Mouse (Mus musculus) liver, embryonic 16.5 days (tissue): ENCODE results near the gene Phip. TPM values are rescaled to one million over a fixed set of nuclear protein-coding genes. Genes with fewer than 3 reads are reported as not detected.

Experiments used
- ATAC-seq: fragments of 200-750 bp; cut with Nextera tagmentation; 2 replicates; pipeline ENCODE4 v1.8.0; 2017; ENCODE audit warnings: low read depth, mild to moderate bottlenecking, moderate number of reproducible peaks, moderate library complexity
- H3K27ac ChIP-seq: fragments of 300-500 bp; sonication (generic); 2 replicates; pipeline ENCODE4 v1.5.1; 2014; ENCODE audit warnings: mild to moderate bottlenecking, low read length
- H3K27me3 ChIP-seq: fragments of 300-500 bp; sonication (generic); 2 replicates; pipeline ENCODE4 v1.6.1; 2014; ENCODE audit warnings: low read depth, low read length, mixed read lengths; ENCODE audit not compliant: control insufficient read depth, insufficient read depth
- H3K36me3 ChIP-seq: fragments of 300-500 bp; sonication (generic); 2 replicates; pipeline ENCODE4 v1.6.1; 2014; ENCODE audit warnings: mild to moderate bottlenecking; ENCODE audit not compliant: control insufficient read depth, insufficient read depth
- H3K4me1 ChIP-seq: fragments of 300-500 bp; sonication (generic); 2 replicates; pipeline ENCODE4 v1.6.1; 2014; ENCODE audit warnings: low read depth, low read length, mixed read lengths; ENCODE audit not compliant: control insufficient read depth
- H3K4me2 ChIP-seq: fragments of 300-500 bp; sonication (generic); 2 replicates; pipeline ENCODE4 v1.6.1; 2014; ENCODE audit warnings: low read depth, low read length, mixed read lengths
- H3K4me3 ChIP-seq: fragments of 300-500 bp; sonication (generic); 2 replicates; pipeline ENCODE4 v1.5.1; 2014; ENCODE audit warnings: low read depth, mild to moderate bottlenecking, low read length
- H3K9ac ChIP-seq: fragments of 300-500 bp; sonication (generic); 2 replicates; pipeline ENCODE4 v1.6.1; 2014; ENCODE audit warnings: low read depth, low read length
- H3K9me3 ChIP-seq: fragments of 300-500 bp; sonication (generic); replicated peaks from 2 replicates; pipeline ENCODE4 v1.6.1; 2016; ENCODE audit warnings: low read length; ENCODE audit not compliant: control insufficient read depth
- WGBS: fragments of 180-500 bp; shearing (Covaris S2); extraction: QIAGEN DNeasy Blood & Tissue Kit; methylation state at CpG from one replicate; pipeline ENCODE4 v1.1.7; 2014; ENCODE audit not compliant: insufficient replicate concordance; 5-methylcytosine and 5-hydroxymethylcytosine counted together
- polyA plus RNA-seq: library from polyadenylated mRNA; unstranded; fragments of >200 nt; fragmentation: Nextera tagmentation; extraction: Ambion mirVana; gene quantifications from 2 replicates; pipeline ENCODE4 v1.2.1, GENCODE M21; 2015

Gene Phip
- polyA plus RNA-seq, 1 experiment from 2014 or later: 19.6 TPM

GRCm38 (mm10) chr9:82974187-82974861 lies 992 bp downstream of the Phip start:
- peak; percentile 78 for ATAC-seq
- peak overlapping the region; percentile 75 for H3K4me3 ChIP-seq
- H3K27ac ChIP-seq: peak overlapping the region; percentile 99
- peak overlapping the region; percentile 99 for H3K9ac ChIP-seq
- no peaks in the 10 kb centered on the region for H3K27me3 ChIP-seq
- H3K4me2 ChIP-seq: peak overlapping the region; percentile 80
- no peaks in the 10 kb centered on the region for H3K36me3 ChIP-seq
- no peaks in the 10 kb centered on the region for H3K9me3 ChIP-seq
- H3K4me1 ChIP-seq: peaks cover 12% of the 10 kb centered on the region
- WGBS: under 1% methylated on average over 57 of the region's 75 CpGs

- Histone ChIP-seq H3K27me3 (no peaks in the 10 kb centered on the region), H3K4me3 (peak overlapping the region; percentile 75), H3K4me1 (peaks cover 12% of the 10 kb centered on the region), H3K4me2 (peak overlapping the region; percentile 80), H3K27ac (peak overlapping the region; percentile 21; the same call in 1 of the 2 replicates), H3K9me3 (no peaks in the 10 kb centered on the region), H3K9ac (peak overlapping the region; percentile 99), H3K36me3 (no peaks in the 10 kb centered on the region)
- no peak for ATAC-seq
- 26% methylated on average over 8 of the region's 8 CpGs for WGBS
These were observed 1.9 kb downstream of the Phip start for GRCm38 (mm10) chr9:82973321-82973892.

GRCm38 (mm10) chr9:82971433-82971832 lies 3.9 kb downstream of the Phip start:
- Histone ChIP-seq H3K36me3 (no peaks in the 10 kb centered on the region), H3K4me3 (no peak overlapping the region), H3K4me2 (no peak overlapping the region), H3K4me1 (peaks cover 8% of the 10 kb centered on the region), H3K27ac (no peak overlapping the region), H3K9me3 (no peaks in the 10 kb centered on the region), H3K27me3 (no peaks in the 10 kb centered on the region), H3K9ac (no peak overlapping the region)
- 72% methylated on average over 1 of the region's 1 CpGs for WGBS
- no peak for ATAC-seq

- Histone ChIP-seq H3K9ac (no peak overlapping the region), H3K4me2 (no peak overlapping the region), H3K9me3 (no peaks in the 10 kb centered on the region), H3K4me3 (no peak overlapping the region), H3K27ac (no peak overlapping the region), H3K36me3 (no peaks in the 10 kb centered on the region; the same call in 1 of the 2 replicates), H3K4me1 (peaks cover 3% of the 10 kb centered on the region), H3K27me3 (no peaks in the 10 kb centered on the region)
- no peak for ATAC-seq
- WGBS: 78% methylated on average over 8 of the region's 8 CpGs
These were observed 8.2 kb downstream of the Phip start for GRCm38 (mm10) chr9:82967076-82967621.

DNA sequence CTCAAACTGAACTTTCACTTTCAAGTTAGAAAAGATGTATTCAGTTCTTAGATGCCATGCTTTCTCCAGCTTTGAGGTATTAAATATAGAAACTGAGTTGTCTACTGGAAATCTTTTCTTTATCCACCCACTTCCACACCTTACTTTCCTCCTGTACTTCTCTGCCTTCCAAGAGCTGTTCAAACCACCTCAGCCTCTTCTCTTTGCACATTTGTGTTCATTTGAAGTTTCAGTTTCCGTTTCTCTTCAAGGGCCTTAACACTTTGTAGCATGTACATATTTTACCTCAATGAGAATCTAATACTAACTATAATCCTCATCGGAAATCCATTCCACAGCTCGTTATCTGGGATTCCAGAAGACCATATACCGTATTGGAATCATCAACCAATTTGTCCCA lies 11.3 kb downstream of the Phip start:
- no peak for ATAC-seq

GRCm38 (mm10) chr9:82961352-82961751 lies 14.0 kb downstream of the Phip start:
- H3K4me1 ChIP-seq: no peaks in the 10 kb centered on the region
- no peak overlapping the region for H3K9ac ChIP-seq
- H3K4me3 ChIP-seq: no peak overlapping the region
- H3K9me3 ChIP-seq: no peaks in the 10 kb centered on the region
- ATAC-seq: no peak
- H3K27me3 ChIP-seq: no peaks in the 10 kb centered on the region
- H3K27ac ChIP-seq: no peak overlapping the region
- 72% methylated on average over 2 of the region's 2 CpGs for WGBS
- H3K36me3 ChIP-seq: peaks cover 6% of the 10 kb centered on the region
- H3K4me2 ChIP-seq: no peak overlapping the region

More for the DNA sequence above, 11.3 kb downstream of the Phip start:
- no peaks in the 10 kb centered on the region for H3K9me3 ChIP-seq
- no peak overlapping the region for H3K27ac ChIP-seq
- H3K27me3 ChIP-seq: no peaks in the 10 kb centered on the region
- no peaks in the 10 kb centered on the region; the same call in 1 of the 2 replicates for H3K36me3 ChIP-seq
- H3K4me3 ChIP-seq: no peak overlapping the region
- no peak overlapping the region for H3K9ac ChIP-seq
- 83% methylated on average over 4 of the region's 4 CpGs for WGBS
- H3K4me2 ChIP-seq: no peak overlapping the region
- no peaks in the 10 kb centered on the region for H3K4me1 ChIP-seq

DNA sequence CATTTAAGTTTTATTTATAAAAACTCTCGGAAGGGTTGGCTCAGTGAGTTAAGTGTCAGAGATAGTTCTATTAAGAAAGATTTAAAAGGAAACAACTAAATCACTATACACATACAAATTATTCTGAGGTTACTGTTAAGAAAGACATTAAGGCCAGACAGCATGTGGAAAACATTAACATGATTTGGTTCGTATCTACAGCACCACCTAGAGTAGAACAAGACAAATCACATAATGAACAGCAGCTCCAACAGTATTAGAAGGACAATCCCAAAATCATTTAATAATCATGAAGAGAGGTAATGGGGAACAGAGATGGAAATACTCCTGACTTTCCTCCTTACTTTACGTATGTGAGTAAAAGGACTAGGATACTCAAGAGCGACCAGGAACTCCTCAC lies 20.0 kb downstream of the Phip start:
- Histone ChIP-seq H3K27me3 (no peaks in the 10 kb centered on the region), H3K9ac (no peak overlapping the region), H3K9me3 (no peaks in the 10 kb centered on the region), H3K27ac (no peak overlapping the region), H3K4me1 (no peaks in the 10 kb centered on the region), H3K36me3 (peaks cover 9% of the 10 kb centered on the region), H3K4me3 (no peak overlapping the region), H3K4me2 (no peak overlapping the region)
- no peak for ATAC-seq
- WGBS: 72% methylated on average over 4 of the region's 4 CpGs

DNA sequence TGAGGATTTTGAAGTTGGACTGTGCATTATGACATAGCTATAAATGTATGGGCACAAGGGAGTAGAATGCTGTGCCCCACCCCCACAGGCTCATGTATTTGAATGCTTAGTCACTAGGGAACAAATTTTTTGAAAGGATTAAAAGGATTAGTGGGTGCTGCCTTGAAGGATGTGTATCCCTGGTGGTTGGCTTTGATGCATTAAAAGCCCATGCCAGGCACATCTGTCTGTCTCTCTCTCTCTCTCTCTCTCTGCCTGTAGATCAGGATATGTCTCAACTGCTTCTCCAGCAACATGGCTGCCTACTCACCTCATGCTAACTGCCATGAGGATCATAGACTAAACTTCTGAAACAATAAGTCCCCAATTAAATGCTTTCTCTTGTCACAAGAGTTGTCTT lies 23.0 kb downstream of the Phip start:
- Histone ChIP-seq H3K27me3 (no peaks in the 10 kb centered on the region), H3K36me3 (peaks cover 5% of the 10 kb centered on the region), H3K4me3 (no peak overlapping the region), H3K9ac (no peak overlapping the region), H3K27ac (no peak overlapping the region), H3K9me3 (no peaks in the 10 kb centered on the region), H3K4me2 (no peak overlapping the region), H3K4me1 (no peaks in the 10 kb centered on the region)
- no peak for ATAC-seq

GRCm38 (mm10) chr9:82951435-82952004 lies 23.8 kb downstream of the Phip start:
- H3K4me2 ChIP-seq: no peak overlapping the region
- no peak overlapping the region for H3K27ac ChIP-seq
- H3K36me3 ChIP-seq: peaks cover 2% of the 10 kb centered on the region; the same call in 1 of the 2 replicates
- no peak for ATAC-seq
- no peaks in the 10 kb centered on the region for H3K4me1 ChIP-seq
- WGBS: 85% methylated on average over 2 of the region's 2 CpGs
- no peak overlapping the region for H3K4me3 ChIP-seq
- no peaks in the 10 kb centered on the region for H3K9me3 ChIP-seq
- no peak overlapping the region for H3K9ac ChIP-seq
- no peaks in the 10 kb centered on the region for H3K27me3 ChIP-seq
